Mouse (Mus musculus) monocyte, adult 2 months (primary cell): ENCODE measurements at regions not wholly inside any gene's neighbourhood (a gene's known extent, or its start where the extent isn't known, plus 50 kb on each side); places are given as distances from the start of the nearest gene placed in this dataset.

ENCODE experiments used
- DNase-seq, 2 experiments: peaks; one replicate each; pipeline ENCODE4 v3.0.0; 2022; ENCODE audit warnings: low spot score in 2 of 2, low read depth in 1 of 2

DNA sequence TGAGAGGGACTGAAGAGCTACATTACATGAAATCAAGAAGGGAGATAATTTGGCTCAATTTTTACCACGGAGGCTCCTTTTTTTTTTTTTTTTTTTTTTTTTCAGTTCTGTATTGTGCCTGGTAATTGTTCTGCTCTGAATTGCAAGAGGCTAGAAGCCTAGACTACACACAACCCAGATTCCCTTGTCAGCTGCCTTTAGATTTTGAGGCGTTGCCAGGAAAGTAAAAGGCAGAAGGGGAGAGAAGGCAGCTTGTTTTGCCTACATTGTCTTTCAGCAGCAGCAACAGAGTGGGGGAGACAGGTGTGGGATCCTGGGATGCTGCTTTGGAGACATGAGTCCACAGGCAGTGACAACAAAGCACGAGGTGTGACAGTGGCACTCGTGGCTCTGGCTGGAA lies 170.7 kb downstream of the Mycn start:
- no peak for DNase-seq

- no peak for DNase-seq
Observed at GRCm38 (mm10) chr12:12766510-12767304, 175.0 kb downstream of the Mycn start.

GRCm38 (mm10) chr12:12765490-12766058 lies 176.1 kb downstream of the Mycn start:
- DNase-seq, result no peak

DNA sequence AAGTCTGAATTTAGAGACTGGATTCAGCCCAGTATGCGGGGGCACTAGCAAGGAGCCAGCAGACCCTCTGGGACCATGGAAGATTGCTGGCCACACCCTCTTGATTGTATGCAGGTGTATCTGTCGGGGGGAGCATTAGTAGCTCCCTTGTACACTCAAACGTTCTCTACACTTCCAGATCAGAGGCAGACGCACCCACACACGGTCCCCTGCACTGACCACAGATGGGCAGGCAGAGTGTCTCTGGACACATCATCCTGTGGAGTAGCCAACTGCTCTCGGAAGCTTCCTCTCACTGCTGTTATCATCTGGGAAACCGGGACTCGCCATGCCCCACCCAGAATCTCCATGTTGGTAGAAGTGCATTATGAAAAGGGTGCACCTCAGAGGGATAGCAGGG lies 176.7 kb downstream of the Mycn start:
- DNase-seq, result no peak

- no peak for DNase-seq
Observed at GRCm38 (mm10) chr12:12764586-12764985, 177.1 kb downstream of the Mycn start.

- no peak for DNase-seq
Observed at GRCm38 (mm10) chr12:12756301-12756948, 185.3 kb downstream of the Mycn start.

DNA sequence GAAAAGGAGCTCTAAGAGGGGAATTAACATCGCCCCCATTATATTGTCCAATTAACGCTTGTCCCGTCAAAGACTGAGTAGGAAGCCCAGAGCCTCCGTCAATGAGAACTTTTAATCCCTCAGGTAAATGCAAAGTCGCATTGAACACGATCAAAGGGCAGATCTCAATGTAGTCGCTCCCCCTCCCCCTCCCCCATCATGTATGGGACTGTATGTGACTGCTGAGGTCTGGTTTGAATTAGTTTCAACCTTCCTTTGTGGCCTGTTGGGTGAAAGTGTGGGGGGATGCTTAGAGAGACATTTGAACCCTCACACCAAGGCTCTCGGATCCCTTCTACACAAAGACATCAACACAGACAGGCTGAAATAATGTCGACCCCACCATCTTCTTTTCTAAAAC lies 187.9 kb downstream of the Mycn start:
- DNase-seq, result no peak

GRCm38 (mm10) chr12:12751670-12752426 lies 189.9 kb downstream of the Mycn start:
- DNase-seq, result no peak

GRCm38 (mm10) chr12:12749690-12750089 lies 192.0 kb downstream of the Mycn start:
- DNase-seq, result no peak

DNA sequence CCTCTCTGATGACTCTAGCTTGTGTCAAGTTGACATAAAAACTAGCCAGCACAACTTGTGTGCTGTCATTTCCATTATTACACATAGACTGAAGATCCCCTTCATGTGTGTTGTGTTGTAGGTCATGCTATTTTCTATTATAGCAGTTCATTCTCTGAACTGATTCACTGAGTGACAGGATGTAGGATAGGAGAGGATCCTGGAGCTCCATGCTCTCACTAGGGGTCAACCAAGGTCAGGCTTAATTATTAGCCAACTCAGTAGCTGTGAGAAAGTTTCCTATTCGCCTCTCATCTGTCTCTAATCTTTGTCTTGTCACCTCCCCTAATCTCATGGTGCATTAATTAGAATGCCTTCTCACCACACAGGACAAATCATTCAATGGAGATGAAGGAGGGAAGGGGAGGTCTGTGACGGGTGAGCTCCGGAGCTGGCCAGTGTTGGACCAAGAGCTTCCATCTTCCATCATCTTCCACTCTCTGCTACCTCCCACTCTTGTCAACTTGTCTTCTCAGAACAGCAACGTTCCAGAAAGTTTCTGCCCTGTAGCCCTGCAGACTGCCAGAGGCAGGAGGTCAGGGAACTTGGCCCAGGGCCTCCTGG lies 194.8 kb downstream of the Mycn start:
- DNase-seq, result no peak

- DNase-seq, result no peak
Observed at GRCm38 (mm10) chr12:12744492-12744891, 197.2 kb downstream of the Mycn start.

DNA sequence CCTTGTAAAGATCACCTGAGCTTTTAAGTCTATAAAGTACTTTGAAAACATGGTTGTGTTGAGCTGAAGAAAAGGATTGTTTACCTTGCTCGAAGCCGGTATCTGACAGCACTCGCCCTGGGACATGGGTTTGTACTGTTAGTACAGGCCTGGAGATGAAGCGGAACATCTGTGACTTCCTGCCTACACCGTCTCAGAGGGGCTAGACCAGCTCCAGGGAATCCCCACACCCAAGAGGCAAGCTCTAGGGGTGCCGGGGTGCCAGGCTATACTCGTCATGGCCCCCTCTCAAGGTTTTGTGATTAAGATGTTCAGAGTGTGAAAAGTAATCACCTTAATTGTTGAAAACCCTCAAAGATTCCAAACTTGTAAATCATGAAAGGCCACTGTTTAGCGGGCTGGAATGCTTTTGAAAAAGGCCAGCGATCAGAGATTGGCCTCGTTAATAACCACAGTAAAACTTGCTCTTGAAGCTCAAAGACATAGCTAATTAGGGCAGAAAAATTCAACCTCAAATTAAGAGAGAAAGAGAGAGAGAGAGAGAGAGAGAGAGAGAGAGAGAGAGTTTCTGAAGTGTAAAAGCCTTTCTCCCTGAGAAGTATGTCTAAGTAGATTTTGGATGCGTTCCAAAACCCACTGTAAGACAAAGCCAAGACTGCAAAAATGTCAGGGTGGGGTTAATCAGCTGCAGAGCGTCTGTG lies 202.9 kb downstream of the Mycn start:
- DNase-seq, result no peak

DNA sequence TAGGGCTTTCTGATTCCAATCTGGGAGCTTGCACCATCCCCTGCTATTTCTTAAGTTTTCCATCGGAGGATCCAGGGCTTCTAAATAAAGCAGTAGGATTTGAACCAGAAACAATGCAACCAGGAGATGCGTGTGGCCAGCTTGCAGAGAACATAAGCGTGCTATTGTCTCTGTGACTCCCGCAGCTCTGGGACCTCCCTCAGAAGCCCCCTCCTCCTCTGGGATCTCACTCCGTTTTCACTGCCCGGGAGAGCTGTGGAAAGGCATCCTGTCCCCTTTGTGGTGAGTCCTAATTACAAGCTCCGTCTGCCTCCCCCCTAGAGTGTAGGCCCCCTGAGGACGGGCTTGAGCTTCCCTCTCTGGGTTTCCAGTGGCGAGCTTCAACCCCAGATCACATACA lies 215.9 kb downstream of the Mycn start:
- DNase-seq, result no peak

GRCm38 (mm10) chr12:12725075-12725474 lies 216.6 kb downstream of the Mycn start:
- no peak for DNase-seq

DNA sequence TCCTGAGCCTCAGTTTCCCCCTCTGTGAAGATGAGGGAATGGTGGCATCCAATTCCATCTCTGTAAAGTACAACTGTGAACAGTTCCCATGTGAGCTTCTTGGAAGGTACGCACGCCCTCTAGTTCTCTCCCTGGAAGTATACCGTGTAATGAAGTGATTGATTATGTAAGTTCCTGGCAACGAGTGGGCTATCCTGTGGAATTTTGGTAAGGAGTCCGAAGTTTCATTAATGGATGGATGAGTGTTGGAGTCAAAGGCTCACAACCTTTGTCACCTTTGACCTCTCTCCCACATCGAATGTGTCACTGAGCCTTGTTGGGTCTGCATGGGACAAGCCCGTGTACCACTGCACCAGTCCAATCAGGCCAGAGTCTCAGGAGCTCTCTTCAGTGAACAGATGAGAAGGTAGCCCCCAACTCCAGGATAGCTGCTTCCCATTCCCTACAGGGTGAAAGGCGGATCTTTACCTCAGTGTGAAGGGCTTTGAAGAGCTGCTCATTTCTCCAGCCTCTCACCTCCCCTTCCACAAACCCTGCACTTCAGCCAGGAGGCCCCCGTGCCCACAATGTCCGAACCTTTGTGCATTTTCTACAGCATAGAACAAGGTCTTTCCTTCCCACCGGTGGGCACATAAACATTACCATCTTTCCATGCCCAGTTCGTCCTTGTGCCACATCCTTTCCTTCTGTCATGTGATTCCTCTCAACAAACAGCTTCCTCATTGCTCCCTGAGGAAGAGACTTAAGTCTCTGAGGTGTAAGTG lies 217.8 kb downstream of the Mycn start:
- DNase-seq, result no peak

- no peak for DNase-seq
Observed at GRCm38 (mm10) chr12:12722982-12723661, 218.6 kb downstream of the Mycn start.

DNA sequence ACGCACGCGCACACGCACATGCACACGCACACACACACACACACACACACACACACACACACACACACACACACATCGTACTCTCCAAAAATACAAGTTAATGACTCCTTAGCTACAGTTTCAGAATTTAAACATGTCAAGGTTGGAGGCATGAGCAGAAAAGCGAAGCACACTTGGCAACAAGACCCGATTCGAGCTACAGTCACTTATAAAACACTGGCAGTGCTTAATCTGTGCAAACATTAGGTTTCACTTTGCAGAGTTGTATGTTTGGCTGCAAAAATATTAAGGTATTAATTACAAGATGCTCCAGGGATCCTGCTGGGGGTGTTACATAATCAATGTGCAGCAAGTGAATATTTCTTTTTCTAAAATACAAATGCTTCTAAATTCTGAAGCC lies 225.0 kb downstream of the Mycn start:
- DNase-seq, result no peak

DNA sequence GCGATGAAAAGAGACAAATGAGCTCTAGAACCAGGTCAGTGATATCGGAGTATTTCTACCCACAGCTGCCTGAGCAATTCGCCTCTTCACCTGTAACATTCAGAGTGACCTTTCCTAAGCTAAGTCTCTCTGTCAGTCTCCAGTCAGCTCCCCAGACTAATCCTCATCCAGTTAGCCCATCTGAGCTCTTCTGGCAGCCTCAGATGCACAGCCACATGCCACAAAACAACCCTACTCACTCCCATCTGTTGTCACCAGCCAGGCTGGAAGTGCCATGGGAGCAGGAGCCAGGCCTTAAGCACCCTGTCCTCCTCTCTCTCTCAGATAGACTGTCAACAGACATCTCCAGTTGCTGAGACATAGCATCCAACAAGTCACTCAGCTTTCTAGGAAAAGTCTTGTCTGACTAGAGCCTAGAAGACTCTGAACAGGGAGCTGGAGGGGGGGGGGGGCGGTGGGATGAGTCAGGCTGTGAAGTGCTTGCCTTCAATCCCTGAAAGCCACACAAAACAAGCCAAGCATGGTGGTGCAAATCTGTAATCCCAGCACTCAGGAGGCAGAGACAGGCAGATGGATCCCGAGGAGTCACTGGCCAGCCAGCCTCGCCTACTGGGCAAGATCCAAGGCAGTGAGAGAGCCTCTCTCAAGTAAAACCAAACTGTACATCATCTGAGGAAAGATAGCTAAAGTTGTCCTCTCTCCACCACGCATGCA lies 225.6 kb downstream of the Mycn start:
- no peak for DNase-seq

DNA sequence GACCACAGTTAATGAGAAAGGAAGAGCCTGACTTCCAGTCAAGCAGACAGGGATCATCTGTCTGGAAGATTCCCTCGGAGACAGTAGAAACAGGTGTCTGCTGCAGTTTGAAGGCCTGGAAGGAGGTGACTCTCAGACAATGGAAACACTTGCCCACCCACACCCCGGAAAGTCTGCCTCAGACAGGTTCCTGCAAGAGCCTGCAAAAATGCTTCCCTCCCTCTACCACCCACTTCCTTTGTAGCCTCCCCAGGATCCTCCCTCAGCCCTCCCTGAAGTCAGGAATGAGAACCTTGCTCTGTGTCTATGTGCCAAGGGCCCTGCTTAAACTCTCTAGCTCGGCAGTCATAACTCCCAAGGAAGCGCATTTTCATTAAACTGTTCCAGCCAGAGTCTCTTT lies 226.2 kb downstream of the Mycn start:
- DNase-seq, result no peak
